Mouse (Mus musculus): Measurements from ENCODE around the gene Prr12.
"Not testable (repeated sequence)": the region's sequence is repeated elsewhere in the genome, so short reads cannot be mapped to it uniquely, and the experiment has no call there.

GRCm38 (mm10) chr7:45023711-45024110 is 29.0 kb downstream of the Prr12 start:
- TF ChIP-seq CTCF (IDR thresholded peaks at IDR 0.05; ENCODE audit: low read depth) = peak; percentile 42
- not testable (repeated sequence) for TF ChIP-seq EP300 (IDR thresholded peaks at IDR 0.05; ENCODE audit: low read depth)

All from heart, postnatal 0 days (tissue).